Mouse (Mus musculus): ENCODE data around the gene Olfr1331.

GRCm38 (mm10) chr4:118901981-118902380 lies 37.5 kb downstream of the Olfr1331 start:
- TF ChIP-seq CTCF (IDR thresholded peaks at IDR 0.05): no peak
- no peak for TF ChIP-seq POLR2A (IDR thresholded peaks at IDR 0.05; ENCODE audit: insufficient read depth, low read depth, low read length)

Measured in heart, adult 2 months (tissue).